Mouse (Mus musculus) left cerebral cortex, adult 11 months (tissue): ENCODE results near the gene Dxo.

Experiments used
- DNase-seq: peaks from one replicate; pipeline ENCODE4 v3.0.0; 2022; ENCODE audit warnings: low spot score

Gene Dxo

DNA sequence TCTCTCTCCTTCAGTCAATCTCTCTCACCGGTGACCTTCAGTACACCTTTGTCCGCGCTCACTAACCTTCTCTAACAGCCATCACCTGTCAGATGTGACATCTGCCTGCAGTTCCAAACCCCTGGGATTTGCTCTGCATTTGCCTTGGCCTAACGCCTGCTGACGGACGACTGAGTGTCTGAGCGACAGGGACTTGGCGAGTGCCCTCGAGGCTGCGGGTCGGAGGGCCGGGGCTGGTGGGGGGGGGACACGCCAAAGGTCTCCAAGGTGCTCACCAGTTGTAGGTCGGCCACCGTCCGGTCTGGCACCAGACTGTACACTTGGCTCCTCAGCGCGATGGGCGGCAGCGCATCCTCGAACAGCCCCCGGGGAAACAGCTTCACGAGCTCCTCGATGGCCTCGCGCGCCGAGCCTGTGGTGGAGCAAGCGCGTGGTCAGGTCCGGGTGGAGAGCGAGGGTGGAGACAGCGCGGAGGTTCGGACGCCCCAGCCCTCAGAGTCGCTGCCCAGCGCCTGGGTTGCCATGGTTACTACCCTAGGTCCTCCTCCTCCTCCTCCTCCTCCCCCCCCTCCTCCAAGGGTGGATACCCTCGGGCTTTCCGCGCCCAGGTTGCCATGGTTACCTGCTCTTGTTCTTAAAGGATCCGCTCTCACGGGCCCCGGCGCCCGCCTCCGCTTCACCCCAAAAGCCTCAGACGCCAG lies 514 bp upstream of the Dxo start:
- DNase-seq = no peak

DNA sequence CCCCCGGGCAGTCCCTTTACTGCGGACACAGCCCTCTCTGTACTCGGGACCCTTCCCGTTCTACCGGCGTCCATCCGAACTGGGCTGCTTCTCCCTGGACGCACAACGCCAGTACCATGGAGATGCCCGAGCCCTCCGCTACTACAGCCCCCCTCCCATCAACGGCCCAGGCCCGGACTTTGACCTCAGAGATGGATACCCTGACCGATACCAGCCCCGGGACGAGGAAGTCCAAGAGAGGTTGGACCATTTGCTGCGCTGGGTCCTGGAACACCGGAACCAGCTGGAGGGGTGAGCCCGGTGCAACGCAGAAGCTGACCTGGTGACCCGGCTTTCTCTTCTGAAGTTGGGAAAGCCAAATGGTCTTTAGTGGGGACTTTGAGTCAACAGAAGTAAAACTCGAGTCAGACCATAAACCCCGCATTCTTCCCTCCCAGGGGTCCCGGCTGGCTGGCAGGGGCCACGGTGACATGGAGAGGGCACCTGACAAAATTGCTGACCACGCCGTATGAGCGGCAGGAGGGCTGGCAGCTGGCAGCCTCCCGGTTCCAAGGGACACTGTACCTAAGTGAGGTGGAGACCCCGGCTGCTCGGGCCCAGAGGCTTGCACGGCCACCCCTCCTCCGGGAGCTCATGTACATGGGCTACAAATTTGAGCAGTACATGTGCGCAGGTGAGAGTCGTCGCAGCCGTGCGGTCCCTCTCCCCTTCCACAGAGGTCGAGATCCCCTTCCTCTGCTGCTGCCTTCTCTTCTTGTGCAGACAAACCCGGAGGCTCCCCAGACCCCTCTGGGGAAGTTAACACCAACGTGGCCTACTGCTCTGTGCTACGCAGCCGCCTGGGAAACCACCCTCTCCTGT lies 875 bp downstream of the Dxo start:
- no peak for DNase-seq

DNA sequence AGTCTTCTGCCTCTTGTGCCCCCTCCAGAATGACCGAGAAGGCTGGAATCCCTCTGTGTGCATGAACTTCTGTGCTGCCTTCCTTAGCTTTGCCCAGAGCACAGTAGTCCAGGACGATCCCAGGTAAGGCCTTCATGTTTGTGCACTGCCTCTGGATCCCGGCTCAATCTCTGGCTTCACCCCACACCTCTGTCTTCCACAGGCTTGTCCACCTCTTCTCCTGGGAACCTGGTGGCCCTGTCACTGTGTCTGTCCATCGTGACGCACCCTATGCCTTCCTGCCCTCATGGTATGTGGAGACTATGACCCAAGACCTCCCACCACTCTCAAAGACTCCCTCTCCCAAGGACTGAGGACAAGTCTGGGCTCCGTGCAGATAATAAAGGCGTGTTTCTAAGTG lies 2.0 kb downstream of the Dxo start:
- DNase-seq = no peak

DNA sequence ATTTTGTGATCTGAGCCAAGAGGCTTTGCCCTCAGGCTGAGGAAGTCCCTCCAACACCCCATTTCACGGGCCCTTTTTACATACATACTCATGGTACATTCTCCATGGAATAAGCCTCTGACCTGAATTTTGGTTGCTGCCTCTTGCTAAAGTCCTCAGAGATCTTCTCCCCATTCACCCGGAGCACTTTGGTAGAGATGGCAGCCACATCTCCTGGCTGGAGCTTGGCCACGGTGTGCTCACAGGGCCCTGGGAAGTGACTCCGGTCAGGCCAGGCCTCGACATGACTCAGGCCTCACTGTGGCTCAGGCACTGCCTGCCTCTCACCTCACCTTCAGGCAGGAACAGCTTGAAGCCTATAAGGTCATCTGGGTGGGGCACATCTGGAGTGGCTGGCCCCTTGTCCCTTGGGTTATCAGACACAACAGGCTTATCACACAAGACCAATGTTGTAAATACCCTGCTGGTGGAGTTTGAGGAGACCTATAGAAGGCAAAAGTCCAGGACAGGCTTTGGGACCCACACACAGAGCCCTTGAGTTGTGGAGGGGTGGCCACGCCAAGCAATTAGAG lies 4.0 kb downstream of the Dxo start:
- no peak for DNase-seq

DNA sequence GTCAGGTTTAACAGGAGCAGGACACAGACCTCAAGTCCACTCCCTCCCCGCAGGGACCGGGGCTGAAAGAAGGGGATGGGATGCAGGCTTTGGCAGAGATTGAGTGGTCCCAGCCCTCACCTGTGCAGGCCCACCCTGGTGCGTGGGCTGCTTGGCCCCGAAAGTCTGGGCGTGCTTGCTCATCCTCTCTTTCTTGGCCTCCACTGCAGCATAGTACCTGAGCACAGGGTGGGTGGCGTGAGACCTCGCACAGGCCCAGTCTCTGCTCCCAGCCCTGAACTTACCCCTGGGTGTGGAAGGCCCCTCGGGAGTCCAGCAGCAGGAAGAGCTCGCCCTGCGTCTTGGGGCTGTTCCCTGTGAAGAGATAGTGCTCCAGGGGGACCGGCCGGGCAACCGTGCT lies 8.1 kb downstream of the Dxo start:
- no peak for DNase-seq

DNA sequence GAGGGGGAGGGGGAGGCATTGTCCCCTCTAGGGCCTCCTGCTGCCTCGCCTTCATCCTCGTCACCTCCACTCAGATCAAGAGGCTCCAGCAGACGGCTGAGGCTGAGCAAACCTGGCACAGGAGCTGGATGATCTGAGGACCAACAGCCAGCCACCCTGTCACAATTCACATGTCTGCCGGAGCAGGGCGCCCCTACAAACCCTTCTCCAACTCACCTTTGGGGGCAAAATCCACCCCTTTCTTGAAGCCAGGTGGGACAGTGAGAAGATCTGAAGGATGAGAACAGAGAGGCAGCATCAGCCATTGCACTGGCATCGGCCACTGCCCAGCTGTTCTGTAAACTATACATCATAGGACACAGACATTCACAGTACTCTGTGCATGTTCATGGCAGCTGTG lies 10.4 kb downstream of the Dxo start:
- no peak for DNase-seq

GRCm38 (mm10) chr17:34847615-34848014 lies 10.8 kb downstream of the Dxo start:
- no peak for DNase-seq

DNA sequence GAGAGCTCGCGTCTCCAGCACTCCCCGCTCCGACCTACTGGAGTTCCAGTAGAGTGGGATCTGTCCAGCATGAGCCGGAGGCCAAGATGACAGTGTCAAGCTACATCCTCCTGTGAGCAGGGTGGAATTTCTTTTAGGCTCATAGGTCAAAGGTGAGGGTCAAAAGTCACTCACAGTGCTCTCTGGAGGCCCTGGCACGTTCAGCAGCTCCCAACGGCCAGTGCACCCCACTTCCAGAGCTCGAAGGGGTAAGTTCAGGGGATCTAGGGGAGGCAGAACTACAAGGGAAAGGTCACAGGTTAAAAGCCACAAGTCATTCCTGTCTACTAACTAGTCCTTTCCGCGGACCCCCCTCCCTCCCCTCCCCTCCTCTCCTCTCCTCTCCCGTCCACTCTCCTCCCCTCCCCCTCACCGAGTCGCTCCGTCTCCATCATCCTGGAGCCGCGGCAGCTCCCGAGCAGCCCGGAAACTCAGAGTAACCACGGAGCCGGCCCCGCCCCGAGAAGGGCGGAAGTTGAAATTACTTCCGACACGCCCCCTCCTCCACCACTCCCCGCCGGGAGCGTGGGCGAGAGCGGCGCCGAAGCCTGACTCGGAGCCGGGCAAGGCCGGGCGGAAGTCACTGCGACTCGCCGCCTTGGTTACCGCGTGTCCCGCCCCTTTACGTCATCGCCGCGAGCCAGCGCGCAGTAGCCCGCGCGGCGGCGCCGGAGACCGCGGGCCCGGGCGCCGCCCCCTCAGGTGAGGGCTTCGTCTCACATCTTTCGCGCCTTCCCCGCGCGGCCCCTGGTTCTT lies 13.1 kb downstream of the Dxo start, which contains the start of the genes Skiv2l and Nelfe:
Gene Skiv2l, minus strand, starts transcription at position 489 of the 795 bp plus-strand sequence.
Gene Nelfe, plus strand, starts transcription at position 670 of the 795 bp plus-strand sequence.
- DNase-seq = peak; percentile 96

GRCm38 (mm10) chr17:34850517-34851125 lies 13.8 kb downstream of the Dxo start:
- no peak for DNase-seq

- no peak for DNase-seq
Measured at GRCm38 (mm10) chr17:34853511-34853910, 16.7 kb downstream of the Dxo start.

DNA sequence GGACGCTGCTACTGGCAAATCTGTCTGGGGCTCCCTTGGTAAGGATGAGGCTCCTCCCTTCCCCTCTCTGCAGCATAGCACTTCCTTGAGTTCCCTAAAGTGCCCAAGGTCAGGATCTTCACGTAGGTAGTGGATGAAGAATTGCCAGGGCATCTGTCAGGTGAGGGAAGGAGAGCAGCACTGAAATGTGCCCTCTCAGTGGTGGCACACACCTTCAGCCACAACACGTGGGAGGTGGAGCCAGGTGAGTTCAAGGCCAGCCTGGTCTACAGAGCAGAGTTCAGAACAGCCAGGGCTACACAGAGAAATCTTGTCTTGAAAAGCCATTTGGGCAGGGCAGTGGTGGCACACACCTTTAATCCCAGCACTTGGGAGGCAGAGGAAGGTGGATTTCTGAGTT lies 17.9 kb downstream of the Dxo start:
- DNase-seq = no peak

GRCm38 (mm10) chr17:34855825-34856224 lies 19.0 kb downstream of the Dxo start:
- DNase-seq = no peak

DNA sequence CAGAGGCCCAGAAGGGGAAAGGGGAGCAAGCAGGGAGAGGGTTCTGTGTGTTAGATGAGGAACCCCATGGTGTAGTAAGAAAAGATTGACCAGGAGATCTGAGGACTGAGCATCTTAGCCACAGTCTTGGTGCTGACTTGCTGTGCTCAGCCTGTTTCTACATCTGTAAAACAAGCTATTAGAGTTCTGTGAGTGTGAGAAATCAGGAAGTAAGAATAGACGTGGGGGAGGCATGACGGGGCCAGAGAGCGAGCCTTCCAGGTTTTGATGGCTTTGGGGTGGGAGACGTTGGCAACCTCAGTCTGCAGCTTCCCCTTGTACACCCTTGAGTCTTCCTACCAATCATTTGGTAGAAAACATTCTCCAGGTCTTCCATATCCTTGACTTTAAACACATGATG lies 21.9 kb downstream of the Dxo start:
- no peak for DNase-seq

GRCm38 (mm10) chr17:34860514-34860913 lies 23.7 kb downstream of the Dxo start:
- no peak for DNase-seq

- no peak for DNase-seq
Measured at GRCm38 (mm10) chr17:34861704-34862415, 25.0 kb downstream of the Dxo start.

- no peak for DNase-seq
Measured at GRCm38 (mm10) chr17:34862416-34863081, 25.7 kb downstream of the Dxo start, which contains the start of gene Cfb. Gene Cfb, minus strand, starts transcription at chr17:34862518.

- DNase-seq = no peak
Measured at GRCm38 (mm10) chr17:34865981-34866380, 29.2 kb downstream of the Dxo start.

- no peak for DNase-seq
Measured at GRCm38 (mm10) chr17:34874321-34874720, 37.5 kb downstream of the Dxo start.

DNA sequence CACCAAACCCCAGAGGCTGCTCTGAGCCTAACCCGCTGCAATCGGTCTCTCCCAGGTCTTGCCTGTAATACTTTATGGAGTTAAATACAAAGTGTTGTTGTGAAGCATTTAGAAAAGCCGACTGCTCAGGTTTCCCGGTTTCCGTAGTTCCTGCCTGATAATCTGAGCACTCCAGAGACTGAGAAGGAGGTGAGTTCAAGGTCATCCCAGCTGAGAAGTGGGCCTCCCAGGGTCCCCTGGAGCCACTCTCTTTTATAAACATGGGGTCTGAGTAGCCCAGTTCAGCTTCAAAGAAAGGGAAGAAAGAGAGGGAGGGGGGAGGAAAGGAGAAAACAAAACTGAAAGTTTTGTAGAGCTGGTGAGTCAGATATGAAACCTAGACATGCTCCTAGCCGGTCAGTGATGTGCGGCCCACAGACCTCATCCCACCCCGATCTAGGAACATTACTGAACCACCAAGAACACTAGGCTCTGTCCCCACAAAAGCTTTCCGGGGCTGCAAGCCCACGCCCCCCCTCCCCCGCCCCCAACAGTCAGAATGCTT lies 42.6 kb downstream of the Dxo start, which contains the start of gene Zbtb12:
Gene Zbtb12, plus strand, starts transcription at position 148 of the 544 bp plus-strand sequence.
- DNase-seq = no peak

DNA sequence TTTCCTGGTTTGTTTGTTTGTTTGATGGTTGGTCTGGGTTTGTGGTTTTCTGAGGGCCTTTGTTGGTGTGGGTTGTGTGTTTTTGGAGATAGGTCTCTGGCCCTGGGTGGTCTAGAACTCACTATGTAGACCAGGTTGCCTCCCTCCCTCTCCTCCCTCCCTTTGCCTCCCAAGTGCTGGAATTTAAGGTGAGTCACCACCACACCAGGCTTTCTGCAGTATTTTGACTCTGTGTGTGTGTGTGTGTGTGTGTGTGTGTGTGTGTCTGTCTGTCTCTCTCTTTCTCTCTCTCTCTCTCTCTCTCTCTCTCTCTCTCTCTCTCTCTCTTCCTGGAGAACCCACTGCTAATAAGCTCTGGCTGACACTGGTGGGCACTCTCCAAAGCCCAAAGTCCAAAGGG lies 44.3 kb downstream of the Dxo start:
- DNase-seq = no peak
